Mouse (Mus musculus): ENCODE results near the gene Mrps21. TPM values are rescaled to one million over a fixed set of nuclear protein-coding genes. Genes with fewer than 3 reads are reported as not detected.
A peak's percentile ranks its signal among the peaks of the same experiment; 100 is the strongest.
"Not testable (repeated sequence)": the region's sequence is repeated elsewhere in the genome, so short reads cannot be mapped to it uniquely, and the experiment has no call there.

The Mrps21 gene
- polyA plus RNA-seq, 1 experiment from 2014 or later = 315 TPM

DNA sequence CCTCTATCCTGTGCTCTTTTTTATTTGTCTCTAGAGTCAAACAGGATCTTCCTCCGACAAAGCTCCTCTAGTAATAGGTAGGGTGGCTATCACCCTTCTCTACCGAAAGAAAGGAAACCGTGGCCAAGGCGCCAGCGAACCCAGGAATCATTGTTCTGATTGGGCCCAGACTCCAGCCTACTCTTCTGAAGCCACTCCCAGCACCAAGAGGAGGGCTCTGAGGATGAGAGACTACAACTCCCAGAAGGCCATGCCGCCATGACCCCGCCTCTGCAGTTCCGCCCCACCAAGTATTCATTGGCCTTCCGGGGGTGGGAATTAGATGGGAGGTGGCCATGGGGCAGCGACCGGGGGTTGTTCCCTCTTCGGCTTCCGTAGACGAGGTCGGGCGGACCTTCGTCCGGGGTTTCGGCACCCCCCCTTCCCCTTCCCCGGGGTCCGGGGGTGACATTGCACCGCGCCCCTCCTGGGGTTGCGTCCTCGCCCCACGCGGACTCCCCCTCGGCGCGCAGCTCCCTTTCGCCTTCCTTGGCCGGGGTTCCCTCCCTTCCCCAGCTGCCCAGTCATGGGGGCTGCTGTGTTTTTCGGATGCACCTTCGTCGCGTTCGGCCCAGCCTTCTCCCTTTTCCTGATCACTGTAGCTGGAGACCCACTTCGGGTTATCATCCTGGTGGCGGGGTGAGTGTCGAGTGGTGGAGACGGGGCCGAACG lies 22.4 kb upstream of the Mrps21 start, which contains the start of gene Aph1a:
Gene Aph1a (plus strand): TSS at position 364 of the 711 bp plus-strand sequence.
- peak; percentile 98 for ATAC-seq (ENCODE audit: low read depth)
- Histone ChIP-seq H3K4me2 (ENCODE audit: low read depth, low read length) (peak within 1 kb of the TSS; percentile 85), H3K27ac (replicated peaks; ENCODE audit: low read depth, low read length) (peak within 1 kb of the TSS; percentile 87), H3K4me1 (ENCODE audit: control insufficient read depth, insufficient read depth, low read length) (peaks cover 13% of the 10 kb centered on the region; the same call in 1 of the 2 replicates), H3K36me3 (ENCODE audit: control insufficient read depth, insufficient read depth, low read length) (peaks cover 13% of the 10 kb centered on the region), H3K4me3 (ENCODE audit: low read depth, low read length) (peak within 1 kb of the TSS; percentile 70), H3K9ac (ENCODE audit: low read depth, low read length) (peak within 1 kb of the TSS; percentile 81)
- peak; percentile 99 for DNase-seq (ENCODE audit: low spot score)
- not testable (repeated sequence) for H3K27me3 ChIP-seq (replicated peaks; ENCODE audit: control insufficient read depth, insufficient read depth, low read length); H3K9me3 ChIP-seq (ENCODE audit: control insufficient read depth, low read length)
- WGBS = 0% methylated on average over 20 of the region's 43 CpGs

GRCm38 (mm10) chr3:95893126-95893525 lies 21.8 kb upstream of the Mrps21 start:
- DNase-seq (ENCODE audit: low spot score) (no peak), ATAC-seq (ENCODE audit: low read depth) (no peak)
- WGBS = 17% methylated on average over 7 of the region's 7 CpGs
- H3K36me3 ChIP-seq (ENCODE audit: control insufficient read depth, insufficient read depth, low read length) = peaks cover 9% of the 10 kb centered on the region
- peak overlapping the region; percentile 70 for H3K4me3 ChIP-seq (ENCODE audit: low read depth, low read length)
- peak overlapping the region; percentile 56 for H3K9ac ChIP-seq (ENCODE audit: low read depth, low read length)
- peak overlapping the region; percentile 70 for H3K4me2 ChIP-seq (ENCODE audit: low read depth, low read length)
- peak overlapping the region; percentile 87 for H3K27ac ChIP-seq (replicated peaks; ENCODE audit: low read depth, low read length)
- peaks cover 13% of the 10 kb centered on the region; the same call in 1 of the 2 replicates for H3K4me1 ChIP-seq (ENCODE audit: control insufficient read depth, insufficient read depth, low read length)
- no peaks in the 10 kb centered on the region for H3K27me3 ChIP-seq (replicated peaks; ENCODE audit: control insufficient read depth, insufficient read depth, low read length)
- no peaks in the 10 kb centered on the region for H3K9me3 ChIP-seq (ENCODE audit: control insufficient read depth, low read length)

DNA sequence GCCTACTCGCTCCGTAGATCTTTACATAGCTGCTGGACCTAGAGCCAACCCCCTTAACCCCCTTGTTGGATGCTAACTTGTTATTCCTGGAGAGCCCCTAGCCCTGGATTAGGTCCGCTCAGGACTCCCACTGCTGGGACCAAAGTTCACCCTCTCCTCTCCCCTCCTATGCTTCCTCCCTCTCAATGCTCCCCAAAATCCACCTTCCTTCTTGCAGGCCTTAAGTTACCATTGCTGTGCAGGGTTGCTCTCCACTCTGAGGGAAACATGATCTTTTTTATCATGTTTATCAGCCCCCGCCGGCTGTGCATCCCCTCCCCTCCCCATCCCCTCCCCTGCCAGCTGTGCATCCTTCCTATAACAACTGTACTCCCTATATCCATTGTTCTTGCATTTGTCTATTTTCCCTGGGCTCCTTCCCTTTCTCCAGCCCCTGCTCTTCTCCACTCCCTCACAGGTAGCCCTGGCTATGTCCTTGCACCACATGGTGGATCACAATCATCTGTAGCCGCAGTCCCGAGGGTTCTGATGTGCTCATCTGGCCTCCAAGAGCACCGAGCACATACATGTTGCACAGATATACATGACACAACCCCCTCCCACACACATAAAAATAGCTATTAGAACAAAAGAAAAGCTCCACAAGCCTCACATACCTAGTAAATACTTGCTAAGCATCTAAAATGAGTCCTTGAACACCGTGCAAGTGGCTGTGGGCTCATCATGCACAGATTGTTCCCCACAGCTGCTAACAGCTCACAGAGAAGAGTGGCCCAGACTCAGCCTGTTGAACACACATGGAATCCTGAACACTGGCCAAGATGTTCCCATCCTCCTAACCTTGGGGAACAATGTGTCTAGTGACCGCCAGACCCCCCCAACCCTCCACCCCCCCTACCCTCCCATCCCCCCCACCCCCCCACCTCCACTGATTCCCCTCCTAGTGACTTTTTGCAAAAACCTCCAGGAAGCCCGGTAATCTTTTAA lies 21.0 kb upstream of the Mrps21 start:
- H3K9me3 ChIP-seq (ENCODE audit: control insufficient read depth, low read length) = no peaks in the 10 kb centered on the region
- H3K36me3 ChIP-seq (ENCODE audit: control insufficient read depth, insufficient read depth, low read length) = peaks cover 1% of the 10 kb centered on the region; the same call in 1 of the 2 replicates
- H3K4me3 ChIP-seq (ENCODE audit: low read depth, low read length) = peak overlapping the region; percentile 19
- 27% methylated on average over 11 of the region's 11 CpGs for WGBS
- DNase-seq (ENCODE audit: low spot score) (peak; percentile 40), ATAC-seq (ENCODE audit: low read depth) (no peak)
- no peaks in the 10 kb centered on the region for H3K27me3 ChIP-seq (replicated peaks; ENCODE audit: control insufficient read depth, insufficient read depth, low read length)
- H3K9ac ChIP-seq (ENCODE audit: low read depth, low read length) = peak overlapping the region; percentile 43
- H3K4me2 ChIP-seq (ENCODE audit: low read depth, low read length) = peak overlapping the region; percentile 70
- H3K4me1 ChIP-seq (ENCODE audit: control insufficient read depth, insufficient read depth, low read length) = peaks cover 13% of the 10 kb centered on the region; the same call in 1 of the 2 replicates
- peak overlapping the region; percentile 87 for H3K27ac ChIP-seq (replicated peaks; ENCODE audit: low read depth, low read length)

GRCm38 (mm10) chr3:95891211-95892065 lies 20.1 kb upstream of the Mrps21 start, which contains the start of gene BC028528:
BC028528 (minus strand) TSS chr3:95892005.
- no peaks in the 10 kb centered on the region for H3K36me3 ChIP-seq (ENCODE audit: control insufficient read depth, insufficient read depth, low read length)
- peaks cover 13% of the 10 kb centered on the region; the same call in 1 of the 2 replicates for H3K4me1 ChIP-seq (ENCODE audit: control insufficient read depth, insufficient read depth, low read length)
- peak within 1 kb of the TSS; percentile 19 for H3K4me3 ChIP-seq (ENCODE audit: low read depth, low read length)
- peak within 1 kb of the TSS; percentile 87 for H3K27ac ChIP-seq (replicated peaks; ENCODE audit: low read depth, low read length)
- DNase-seq (ENCODE audit: low spot score) (peak; percentile 87), ATAC-seq (ENCODE audit: low read depth) (peak; percentile 31; the same call in 1 of the 2 replicates)
- peak within 1 kb of the TSS; percentile 42 for H3K4me2 ChIP-seq (ENCODE audit: low read depth, low read length)
- peak within 1 kb of the TSS; percentile 43 for H3K9ac ChIP-seq (ENCODE audit: low read depth, low read length)
- 27% methylated on average over 12 of the region's 12 CpGs for WGBS
- no peaks in the 10 kb centered on the region for H3K9me3 ChIP-seq (ENCODE audit: control insufficient read depth, low read length)
- H3K27me3 ChIP-seq (replicated peaks; ENCODE audit: control insufficient read depth, insufficient read depth, low read length) = no peaks in the 10 kb centered on the region

DNA sequence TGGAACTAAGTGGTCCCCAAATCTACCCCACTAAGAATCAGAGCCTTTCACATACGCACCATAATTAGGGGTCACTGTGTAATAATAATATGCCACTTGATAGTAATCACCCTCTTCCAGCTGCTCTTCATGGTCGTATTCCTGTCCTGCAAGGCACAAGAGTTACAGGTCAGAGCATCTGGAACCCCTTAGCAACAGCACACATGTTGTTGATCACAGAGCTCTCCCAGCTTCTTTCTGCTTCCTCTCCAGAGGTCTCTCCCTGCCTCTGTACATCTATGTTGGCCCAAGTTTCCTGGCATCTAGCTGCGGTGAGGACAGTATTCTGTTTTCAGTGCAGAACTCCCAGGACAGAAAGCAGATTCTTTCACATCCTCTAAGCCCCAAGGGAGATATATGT lies 18.3 kb upstream of the Mrps21 start:
- Histone ChIP-seq H3K4me3 (ENCODE audit: low read depth, low read length) (no peak overlapping the region), H3K4me2 (ENCODE audit: low read depth, low read length) (no peak overlapping the region), H3K4me1 (ENCODE audit: control insufficient read depth, insufficient read depth, low read length) (peaks cover 9% of the 10 kb centered on the region; the same call in 1 of the 2 replicates), H3K27ac (replicated peaks; ENCODE audit: low read depth, low read length) (no peak overlapping the region; the same call in 1 of the 2 replicates), H3K27me3 (replicated peaks; ENCODE audit: control insufficient read depth, insufficient read depth, low read length) (no peaks in the 10 kb centered on the region), H3K9ac (ENCODE audit: low read depth, low read length) (no peak overlapping the region), H3K9me3 (ENCODE audit: control insufficient read depth, low read length) (no peaks in the 10 kb centered on the region), H3K36me3 (ENCODE audit: control insufficient read depth, insufficient read depth, low read length) (no peaks in the 10 kb centered on the region)
- WGBS = 33% methylated on average over 3 of the region's 3 CpGs
- ATAC-seq (ENCODE audit: low read depth) (no peak), DNase-seq (ENCODE audit: low spot score) (no peak)

DNA sequence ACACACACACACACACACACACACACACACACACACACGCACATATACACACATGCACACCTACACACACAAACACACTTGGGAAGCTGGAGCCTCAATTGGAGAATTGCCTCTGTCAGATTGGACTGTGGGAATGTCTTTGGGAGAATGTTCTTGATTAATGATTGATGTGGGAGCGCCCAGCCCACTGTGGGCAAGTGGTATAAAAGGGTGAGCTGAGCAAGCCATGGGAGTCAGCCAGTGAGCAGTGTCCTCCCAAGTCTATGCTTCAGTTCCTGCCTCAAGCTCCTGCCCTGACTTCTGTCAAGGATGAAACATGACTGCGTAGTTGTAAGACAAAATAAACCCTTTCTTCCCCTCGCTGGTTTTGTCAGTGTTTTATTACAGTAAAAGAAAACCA lies 16.3 kb upstream of the Mrps21 start:
- no peak overlapping the region for H3K4me3 ChIP-seq (ENCODE audit: low read depth, low read length)
- no peak overlapping the region; the same call in 1 of the 2 replicates for H3K9ac ChIP-seq (ENCODE audit: low read depth, low read length)
- no peaks in the 10 kb centered on the region for H3K36me3 ChIP-seq (ENCODE audit: control insufficient read depth, insufficient read depth, low read length)
- WGBS = 71% methylated on average over 4 of the region's 4 CpGs
- H3K27me3 ChIP-seq (replicated peaks; ENCODE audit: control insufficient read depth, insufficient read depth, low read length) = no peaks in the 10 kb centered on the region
- H3K27ac ChIP-seq (replicated peaks; ENCODE audit: low read depth, low read length) = no peak overlapping the region
- ATAC-seq (ENCODE audit: low read depth) = no peak
- no peak overlapping the region for H3K4me2 ChIP-seq (ENCODE audit: low read depth, low read length)
- H3K9me3 ChIP-seq (ENCODE audit: control insufficient read depth, low read length) = no peaks in the 10 kb centered on the region
- DNase-seq (ENCODE audit: low spot score) = no peak
- peaks cover 14% of the 10 kb centered on the region; the same call in 1 of the 2 replicates for H3K4me1 ChIP-seq (ENCODE audit: control insufficient read depth, insufficient read depth, low read length)

DNA sequence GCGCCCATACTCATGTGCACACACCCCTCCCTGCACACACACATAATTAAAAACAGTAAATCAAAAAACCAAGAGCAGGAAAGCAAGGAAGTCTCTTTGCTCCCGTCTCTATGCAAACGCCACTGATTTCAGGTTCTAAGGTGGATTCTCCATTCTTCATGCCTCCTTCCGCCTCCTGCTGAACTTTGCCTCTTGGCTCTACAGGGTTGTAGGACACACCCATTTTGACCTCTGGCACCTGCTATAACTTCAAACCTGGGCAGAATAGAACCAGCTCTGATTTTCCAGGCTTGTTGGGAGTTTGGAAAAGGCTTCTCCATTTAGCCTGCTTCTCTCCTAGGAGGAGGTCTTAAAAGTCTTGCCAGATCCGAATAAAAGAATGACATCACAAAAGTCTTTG lies 13.1 kb upstream of the Mrps21 start:
- H3K9me3 ChIP-seq (ENCODE audit: control insufficient read depth, low read length) = no peaks in the 10 kb centered on the region
- H3K4me1 ChIP-seq (ENCODE audit: control insufficient read depth, insufficient read depth, low read length) = peaks cover 11% of the 10 kb centered on the region; the same call in 1 of the 2 replicates
- H3K4me3 ChIP-seq (ENCODE audit: low read depth, low read length) = no peak overlapping the region
- DNase-seq (ENCODE audit: low spot score) (no peak), ATAC-seq (ENCODE audit: low read depth) (no peak)
- no peaks in the 10 kb centered on the region for H3K36me3 ChIP-seq (ENCODE audit: control insufficient read depth, insufficient read depth, low read length)
- no peaks in the 10 kb centered on the region for H3K27me3 ChIP-seq (replicated peaks; ENCODE audit: control insufficient read depth, insufficient read depth, low read length)
- H3K4me2 ChIP-seq (ENCODE audit: low read depth, low read length) = no peak overlapping the region
- H3K27ac ChIP-seq (replicated peaks; ENCODE audit: low read depth, low read length) = no peak overlapping the region
- 69% methylated on average over 5 of the region's 5 CpGs for WGBS
- H3K9ac ChIP-seq (ENCODE audit: low read depth, low read length) = no peak overlapping the region

Data from embryonic facial prominence, embryonic 14.5 days (tissue).